8 mouse cellular contexts compared by ENCODE assay signal in the genomic region with DNA sequence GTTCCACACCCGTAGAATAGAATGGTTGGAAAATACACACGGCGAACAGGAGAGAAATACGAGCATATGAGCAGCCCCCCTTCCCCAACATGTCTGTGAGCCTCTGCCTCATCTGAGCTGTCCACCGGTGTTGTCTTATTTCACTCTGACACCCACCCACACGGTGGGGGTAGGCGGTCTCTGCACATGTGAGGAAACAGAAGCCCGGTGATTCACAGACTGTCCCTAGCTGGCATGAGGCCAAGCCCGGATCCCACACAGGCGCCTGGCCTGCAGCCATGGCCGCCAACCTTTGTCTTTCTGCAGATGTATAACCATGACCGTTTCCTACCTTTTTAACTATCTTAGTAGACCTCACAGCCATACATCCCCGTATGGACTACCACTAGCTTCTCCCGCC.
DNase-seq lines count a peak whose midpoint lies in the region; TF ChIP-seq lines count a peak whose summit lies in the region.

No protein-coding gene starts in this region.

- no peak for TF ChIP-seq POLR2A in heart, adult 2 months (IDR thresholded peaks at IDR 0.05; ENCODE audit: insufficient read depth, low read depth, low read length)

- 43% methylated on average over 14 of the region's 14 CpGs for WGBS in heart, adult 2 months

- H3K9me3 ChIP-seq in E14TG2a.4 (ENCODE audit: low read length): no peaks in the 10 kb centered on the region

- H3K36me3 ChIP-seq in E14TG2a.4 (ENCODE audit: insufficient read depth, low read length): no peaks in the 10 kb centered on the region
- H3K36me3 ChIP-seq in heart, adult 2 months (ENCODE audit: control insufficient read depth, insufficient read depth, low read length): no peaks in the 10 kb centered on the region

- H3K4me1 ChIP-seq in E14TG2a.4 (replicated peaks; ENCODE audit: low read depth, low read length): peaks cover 15% of the 10 kb centered on the region
- H3K4me1 ChIP-seq in heart, adult 2 months (ENCODE audit: control insufficient read depth, insufficient read depth, low read length): no peaks in the 10 kb centered on the region

- no peak for TF ChIP-seq EP300 in heart, adult 2 months (IDR thresholded peaks at IDR 0.05; ENCODE audit: insufficient read depth, low read depth, low read length)

- no peak overlapping the region for H3K27ac ChIP-seq in heart, adult 2 months

- peak; percentile 19 to 21 for DNase-seq in heart, postnatal 14 days
- DNase-seq in heart, postnatal 25 days (ENCODE audit: low spot score): no peak
- DNase-seq in adrenal gland, postnatal 25 days: peak; percentile 68
- peak; percentile 47 to 71 for DNase-seq in kidney, postnatal 36 days
- DNase-seq in urinary bladder, postnatal 14 days (ENCODE audit: low spot score): no peak
- DNase-seq in heart, adult 2 months: no peak
- no peak for DNase-seq in spleen, adult 18-20 months

- no peaks in the 10 kb centered on the region for H3K79me2 ChIP-seq in heart, adult 2 months (replicated peaks; ENCODE audit: control insufficient read depth, insufficient read depth, low read length)

- intact Hi-C loops in heart, postnatal 14 days (cut with DNase I): no loop called here
- intact Hi-C loops in heart, postnatal 25 days (cut with DNase I): no loop called here
- intact Hi-C loops in heart, adult 2 months (cut with DNase I): no loop called here

- TF ChIP-seq CTCF in E14TG2a.4 (conservative IDR thresholded peaks at IDR 0.05; ENCODE audit: low read length): no peak
- TF ChIP-seq CTCF in heart, adult 2 months (IDR thresholded peaks at IDR 0.05): no peak

- peaks cover 39% of the 10 kb centered on the region for H3K27me3 ChIP-seq in E14TG2a.4 (ENCODE audit: insufficient read depth, low read length)
- peaks cover under 1% of the 10 kb centered on the region; the same call in 1 of the 2 replicates for H3K27me3 ChIP-seq in heart, adult 2 months (ENCODE audit: control insufficient read depth, insufficient read depth, low read length)

- no peak overlapping the region for H3K9ac ChIP-seq in heart, adult 2 months (ENCODE audit: low read depth, low read length)

- 0 out of 2 replicates have a peak overlapping the region, but pooled peaks have one; percentile 6 for H3K4me3 ChIP-seq in E14TG2a.4 (replicated peaks; ENCODE audit: low read length)
- no peak overlapping the region for H3K4me3 ChIP-seq in heart, adult 2 months

Comparison
In these comparisons a context has a peak if more than half of its experiments do, and no peak if none do; other contexts are left out.
1. DNase-seq: peak in heart, postnatal 14 days (2 of 2), adrenal gland, postnatal 25 days (single experiment) and kidney, postnatal 36 days (2 of 2); none in heart, postnatal 25 days (single experiment), urinary bladder, postnatal 14 days (single experiment), heart, adult 2 months (0 of 2) and spleen, adult 18-20 months (0 of 2).